Mouse (Mus musculus) lung, postnatal 0 days (tissue): ENCODE measurements around the gene Spo11.

Experiments
- CTCF ChIP-seq: IDR thresholded peaks from 2 replicates; pipeline ENCODE4 v1.5.1; 2016; ENCODE audit warnings: antibody characterized with exemption, mild to moderate bottlenecking
- EP300 ChIP-seq: IDR thresholded peaks from 2 replicates; pipeline ENCODE4 v1.6.1; 2016; ENCODE audit warnings: antibody characterized with exemption, mild to moderate bottlenecking, control low read depth

- no peak for TF ChIP-seq CTCF
- no peak for TF ChIP-seq EP300
Measured at GRCm38 (mm10) chr2:173000285-173000652, 22.8 kb downstream of the Spo11 start.
